Mouse (Mus musculus) heart, postnatal 25 days (tissue): ENCODE results near the gene Gm12169. TPM values are rescaled to one million over a fixed set of nuclear protein-coding genes. Genes with fewer than 3 reads are reported as not detected.
"Not testable (repeated sequence)": the region's sequence is repeated elsewhere in the genome, so short reads cannot be mapped to it uniquely, and the experiment has no call there.

ENCODE experiments used
- DNase-seq: peaks from one replicate; pipeline ENCODE4 v3.0.0; 2022; ENCODE audit warnings: low spot score
- intact Hi-C: fragments of 180-260 bp; cut with DNase I; formaldehyde crosslinking; loops from one replicate; pipeline ENCODE4 v1.15.1; 2025
- total RNA-seq, 2 experiments: library from RNA; stranded (reverse); gene quantifications; 2 replicates each; pipeline ENCODE4 v1.2.3; 2021

The Gm12169 gene
- not detected for total RNA-seq

DNA sequence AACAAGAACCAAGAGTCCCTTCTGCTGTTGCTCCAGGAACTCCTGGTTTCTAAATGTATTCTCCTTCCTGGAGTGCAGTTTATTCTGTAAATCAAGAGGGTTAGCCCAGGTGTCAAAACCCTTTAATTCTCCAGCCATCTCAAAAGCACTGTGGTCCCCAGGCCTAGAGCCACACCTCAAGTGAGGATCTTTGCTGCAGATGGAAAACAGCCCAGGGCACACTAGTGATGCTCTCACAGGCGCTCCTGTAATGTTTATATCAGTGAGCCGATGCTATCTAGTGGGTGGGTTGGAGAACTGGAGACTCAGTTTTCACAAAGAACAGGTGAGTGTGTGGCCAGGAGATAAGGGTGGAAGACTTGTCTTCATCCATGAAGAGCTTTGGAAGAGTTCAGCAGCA lies at the start of gene Gm12169:
TSS of gene Gm12169 (plus strand) at position 301 of the 400 bp plus-strand sequence.
- intact Hi-C loops: no loop called here

DNA sequence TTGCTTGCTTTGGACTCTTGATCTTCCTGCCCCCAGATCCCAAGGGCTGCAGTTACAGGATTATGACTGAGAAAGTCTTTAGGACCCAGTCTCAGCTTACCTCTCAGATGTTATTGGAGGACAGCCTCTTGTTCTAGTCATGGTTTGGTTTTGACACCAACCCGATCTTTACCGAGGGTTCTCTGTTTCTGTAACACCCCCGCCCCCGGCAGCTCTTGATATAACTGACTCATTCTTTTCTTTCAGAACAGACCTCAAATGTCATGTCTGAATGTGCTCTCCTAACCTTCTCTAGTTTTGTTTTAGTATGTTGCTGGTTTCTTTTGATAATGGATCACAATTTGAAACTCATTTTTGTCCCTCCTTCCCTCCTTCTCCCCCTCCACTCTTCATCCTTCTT lies 49.8 kb upstream of the Gm12169 start:
- intact Hi-C loops: no loop called here
- DNase-seq: no peak

More for the DNA sequence above, at the start of gene Gm12169:
- DNase-seq: no peak

DNA sequence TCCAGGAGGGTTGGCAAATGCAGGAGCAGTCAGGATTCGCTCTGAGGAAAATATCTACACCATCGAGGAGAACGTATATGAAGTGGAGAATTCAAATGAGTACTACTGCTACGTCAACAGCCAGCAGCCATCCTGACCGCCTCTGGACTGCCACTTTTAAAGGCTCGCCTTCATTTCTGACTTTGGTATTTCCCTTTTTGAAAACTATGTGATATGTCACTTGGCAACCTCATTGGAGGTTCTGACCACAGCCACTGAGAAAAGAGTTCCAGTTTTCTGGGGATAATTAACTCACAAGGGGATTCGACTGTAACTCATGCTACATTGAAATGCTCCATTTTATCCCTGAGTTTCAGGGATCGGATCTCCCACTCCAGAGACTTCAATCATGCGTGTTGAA lies 44.7 kb upstream of the Gm12169 start:
- DNase-seq: no peak
- intact Hi-C loops: no loop called here

DNA sequence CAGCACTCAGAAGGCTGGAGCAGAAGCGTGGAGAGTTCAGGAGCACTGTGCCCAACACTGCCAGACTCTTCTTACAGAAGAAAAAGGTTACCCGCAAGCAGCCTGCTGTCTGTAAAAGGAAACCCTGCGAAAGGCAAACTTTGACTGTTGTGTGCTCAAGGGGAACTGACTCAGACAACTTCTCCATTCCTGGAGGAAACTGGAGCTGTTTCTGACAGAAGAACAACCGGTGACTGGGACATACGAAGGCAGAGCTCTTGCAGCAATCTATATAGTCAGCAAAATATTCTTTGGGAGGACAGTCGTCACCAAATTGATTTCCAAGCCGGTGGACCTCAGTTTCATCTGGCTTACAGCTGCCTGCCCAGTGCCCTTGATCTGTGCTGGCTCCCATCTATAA lies 43.5 kb upstream of the Gm12169 start:
- intact Hi-C loops: no loop called here
- DNase-seq: no peak

DNA sequence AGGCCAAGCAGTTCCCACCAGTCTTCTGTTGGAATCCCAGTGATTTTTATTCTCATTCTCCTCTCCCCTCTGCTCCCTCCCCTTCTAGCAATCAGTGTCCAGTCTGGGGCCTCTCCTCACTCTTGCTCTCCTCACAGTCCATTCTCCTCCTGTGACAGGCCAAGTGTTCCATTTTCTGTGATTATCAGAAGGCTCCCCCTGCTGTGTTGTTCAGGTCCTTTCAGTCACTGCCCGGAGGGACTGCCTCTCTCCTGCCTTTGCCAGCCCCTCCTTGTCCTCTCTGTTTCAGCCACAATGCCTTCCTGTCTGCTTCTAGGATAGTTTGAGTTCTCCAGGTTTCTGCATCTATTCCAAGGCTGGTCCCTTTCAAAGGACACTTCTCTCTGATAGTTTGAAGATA lies 35.8 kb upstream of the Gm12169 start:
- intact Hi-C loops: no loop called here
- DNase-seq: no peak

DNA sequence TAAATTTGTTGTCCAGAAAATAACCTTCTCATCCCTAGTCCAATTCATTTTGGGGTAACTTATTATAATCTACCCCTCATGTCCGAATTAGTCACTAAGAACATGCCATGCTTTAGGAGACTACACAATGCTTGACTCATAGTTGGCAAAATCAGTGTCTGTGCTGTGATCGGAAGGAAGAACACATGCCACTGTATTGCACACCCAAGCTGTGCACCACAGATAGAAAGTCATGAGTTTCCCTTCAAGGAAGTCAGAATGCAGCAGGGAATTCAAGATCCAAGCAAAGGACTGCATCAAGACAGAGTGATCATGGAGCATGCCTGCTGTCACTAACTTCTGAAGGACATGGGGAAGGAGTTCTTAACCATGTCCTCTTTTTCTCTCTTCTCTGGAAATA lies 35.4 kb upstream of the Gm12169 start:
- DNase-seq: no peak
- intact Hi-C loops: no loop called here

DNA sequence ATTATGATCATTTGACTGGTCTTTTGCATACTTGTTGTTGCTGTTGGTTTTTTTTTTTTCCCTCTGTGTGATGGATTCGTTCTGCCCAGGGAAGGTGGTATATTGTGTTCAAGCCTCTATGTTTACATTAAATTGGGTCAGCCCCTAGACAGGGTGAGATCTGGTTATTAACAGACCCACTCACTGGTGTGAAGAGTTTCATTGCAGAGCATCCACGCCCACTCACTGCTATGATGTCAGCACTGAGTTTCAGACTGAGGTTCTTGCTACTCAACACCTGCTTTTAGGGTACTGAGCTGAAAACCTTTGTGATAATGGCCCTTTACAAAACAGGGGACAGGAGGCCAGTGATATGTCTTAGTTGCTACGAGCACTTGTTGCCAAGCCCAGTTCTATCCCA lies 16.9 kb upstream of the Gm12169 start:
- DNase-seq: no peak
- intact Hi-C loops: no loop called here

DNA sequence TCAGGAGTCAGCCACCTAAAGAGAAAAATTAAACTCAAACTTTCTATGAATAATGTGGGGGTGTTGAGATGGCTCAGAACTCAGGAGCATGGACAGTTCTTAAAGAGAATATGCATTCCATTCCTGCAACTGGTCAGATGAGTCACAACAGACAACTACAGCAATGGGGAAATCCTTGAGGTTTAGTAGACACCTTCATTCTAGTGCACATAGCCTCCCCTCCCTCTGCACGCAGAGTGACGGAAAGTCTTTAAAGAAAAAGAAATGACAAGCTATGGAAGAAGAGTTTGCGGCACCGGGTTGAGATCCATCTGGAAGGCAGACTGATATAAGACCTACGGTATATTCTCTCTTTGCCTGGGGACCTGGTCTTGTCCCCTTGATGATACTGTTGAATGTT lies 14.1 kb upstream of the Gm12169 start:
- DNase-seq: no peak
- intact Hi-C loops: no loop called here

DNA sequence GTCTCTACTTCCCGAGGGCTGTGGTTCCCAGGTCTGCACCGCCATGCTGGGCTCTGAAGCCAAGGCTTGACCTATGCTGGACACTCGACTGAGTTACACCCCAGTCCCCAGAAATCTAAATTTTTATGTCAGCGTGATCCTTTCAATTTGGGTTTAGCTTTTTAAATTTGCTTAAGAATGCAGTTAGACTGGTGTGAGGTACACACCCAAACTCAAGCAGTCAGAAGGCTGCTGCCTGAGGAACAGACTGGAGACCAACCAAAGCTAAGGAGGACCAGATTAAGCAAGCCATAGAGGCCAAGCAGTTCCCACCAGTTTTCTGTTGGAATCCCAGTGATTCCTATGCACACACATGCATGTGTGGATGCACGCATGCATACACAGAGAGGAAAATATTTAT lies 2.7 kb upstream of the Gm12169 start:
- DNase-seq, intact Hi-C loops: not testable (repeated sequence)

DNA sequence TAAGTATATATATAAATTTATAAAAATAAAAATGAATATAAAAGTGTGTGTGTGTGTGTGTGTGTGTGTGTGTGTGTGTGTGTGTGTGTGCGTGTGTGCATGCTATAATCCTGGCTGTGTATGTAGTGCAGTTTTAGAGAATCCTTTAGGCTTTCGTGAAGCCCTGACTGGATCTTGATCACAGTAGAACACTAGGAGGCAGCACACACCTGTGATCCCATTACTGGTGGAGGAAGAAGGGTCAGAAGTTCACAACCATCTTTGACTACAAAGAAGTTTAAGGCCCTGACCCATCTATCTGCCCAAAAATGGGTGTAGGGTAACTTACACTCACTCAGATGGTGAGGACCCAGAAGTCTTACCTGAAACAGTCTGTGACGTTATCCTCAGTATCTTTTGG lies 1.3 kb upstream of the Gm12169 start:
- intact Hi-C loops: no loop called here

DNA sequence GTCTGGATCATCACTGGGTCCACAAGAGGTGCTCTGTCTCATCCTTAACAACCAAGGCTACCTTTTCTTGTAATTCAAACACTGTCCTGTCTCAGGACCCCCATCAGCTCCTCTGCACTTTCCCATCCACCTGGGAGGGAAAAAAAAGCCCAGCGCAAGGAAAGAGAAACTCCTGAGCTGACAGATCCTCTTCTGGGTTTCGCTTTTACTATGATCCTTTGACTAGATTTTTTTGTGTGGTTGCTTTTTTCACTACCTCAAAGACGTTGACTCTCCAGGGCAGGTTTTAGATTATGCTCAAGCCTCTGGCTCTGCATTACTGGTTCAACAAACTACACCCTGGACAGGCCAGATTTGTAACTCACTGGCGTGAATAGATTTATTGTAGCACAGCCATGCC lies 6.1 kb downstream of the Gm12169 start:
- intact Hi-C loops: no loop called here
- DNase-seq: no peak

More for the DNA sequence above, 1.3 kb upstream of the Gm12169 start:
- DNase-seq: no peak

DNA sequence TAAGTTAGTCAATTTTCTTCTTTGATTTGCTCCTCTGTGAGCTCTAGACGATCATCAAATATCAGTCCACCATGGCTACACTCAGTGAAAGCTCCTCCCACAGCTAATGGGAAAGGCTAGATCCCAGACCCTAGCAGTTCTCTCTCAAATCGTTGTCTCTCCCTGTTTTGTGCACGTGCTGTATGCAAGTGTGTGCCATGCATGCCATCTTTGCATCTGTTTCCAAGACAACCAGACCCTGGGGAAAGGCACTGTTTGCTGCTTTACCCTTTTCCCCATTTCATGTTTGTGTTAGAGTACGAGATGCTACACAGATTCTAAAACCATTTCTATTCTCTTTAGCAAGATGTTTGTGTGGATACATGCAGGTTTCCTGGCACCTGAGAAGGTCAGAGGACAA lies 13.0 kb downstream of the Gm12169 start:
- no peak for DNase-seq
- intact Hi-C loops: no loop called here

DNA sequence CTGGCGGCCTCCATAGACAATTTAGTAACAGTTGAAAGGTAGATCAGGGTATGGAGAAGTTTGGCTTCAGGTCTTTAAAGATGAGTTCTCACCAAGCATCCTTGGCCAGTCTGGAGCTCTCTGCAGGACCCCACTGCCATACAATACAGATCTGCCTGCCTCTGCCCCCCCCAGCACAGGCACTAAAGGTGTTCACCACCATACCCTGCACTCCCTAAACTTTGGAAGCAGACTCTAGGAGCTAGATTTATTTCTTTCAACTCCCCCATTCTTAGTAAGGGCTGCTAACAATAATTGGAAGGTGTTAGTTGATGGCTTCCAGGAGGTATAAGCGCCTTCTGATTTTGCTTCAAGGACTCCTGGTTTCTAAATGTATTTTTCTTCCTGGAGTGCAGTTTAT lies 19.5 kb downstream of the Gm12169 start:
- no peak for DNase-seq
- intact Hi-C loops: no loop called here

DNA sequence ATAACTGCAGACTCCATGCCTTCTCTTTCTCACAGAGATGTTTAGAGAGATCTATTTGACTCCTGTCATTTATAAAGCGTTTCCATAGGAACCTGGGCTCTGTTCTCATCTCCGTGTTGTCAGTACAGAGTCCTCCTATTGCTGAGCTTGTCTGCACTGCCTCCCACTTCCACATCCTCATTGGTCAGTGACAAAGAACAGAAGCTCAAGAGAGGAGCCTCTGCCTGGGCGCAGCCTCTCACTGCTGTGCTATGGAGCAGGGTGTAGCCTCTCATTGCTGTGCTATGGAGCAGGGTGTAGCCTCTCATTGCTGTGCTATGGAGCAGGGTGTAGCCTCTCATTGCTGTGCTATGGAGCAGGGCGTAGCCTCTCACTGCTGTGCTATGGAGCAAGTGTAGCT lies 25.7 kb downstream of the Gm12169 start:
- no peak for DNase-seq
- intact Hi-C loops: no loop called here

DNA sequence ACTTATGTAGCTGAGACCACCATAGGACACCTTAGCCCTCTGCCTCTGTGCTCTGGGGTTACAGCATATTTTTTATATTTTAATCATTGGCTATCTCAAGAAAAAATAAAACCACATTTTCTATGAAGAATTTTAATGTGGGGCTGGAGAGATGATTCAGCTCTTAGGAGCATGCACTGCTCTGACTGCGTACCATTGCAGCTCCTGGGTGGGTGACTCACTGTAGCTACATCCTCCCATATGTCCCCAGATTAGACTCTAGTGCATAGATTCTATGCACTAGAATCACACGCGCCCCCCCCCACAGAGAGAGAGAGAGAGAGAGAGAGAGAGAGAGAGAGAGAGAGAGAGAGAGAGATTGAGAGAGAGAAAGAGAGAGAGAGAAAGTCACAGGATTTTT lies 28.7 kb downstream of the Gm12169 start:
- intact Hi-C loops: no loop called here
- DNase-seq: no peak

DNA sequence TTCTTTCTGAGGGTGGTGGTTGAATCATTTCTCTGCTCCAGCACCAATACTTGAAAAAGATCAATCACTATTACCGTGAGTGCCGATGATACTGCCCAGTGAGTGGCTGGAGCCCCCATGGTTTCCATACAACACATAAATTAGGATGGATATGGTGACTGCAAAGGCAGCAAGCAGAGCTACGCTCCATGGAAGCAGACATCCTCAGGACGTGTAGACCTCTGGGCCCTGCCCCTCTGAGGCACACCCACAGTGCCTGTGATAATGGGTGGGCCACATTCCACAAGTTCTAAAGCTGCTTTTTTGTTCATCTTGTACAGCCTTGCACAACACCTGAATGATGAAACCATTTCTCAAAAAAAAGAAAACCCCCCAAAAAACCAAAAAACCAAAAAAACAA lies 37.1 kb downstream of the Gm12169 start:
- no peak for DNase-seq
- intact Hi-C loops: no loop called here

DNA sequence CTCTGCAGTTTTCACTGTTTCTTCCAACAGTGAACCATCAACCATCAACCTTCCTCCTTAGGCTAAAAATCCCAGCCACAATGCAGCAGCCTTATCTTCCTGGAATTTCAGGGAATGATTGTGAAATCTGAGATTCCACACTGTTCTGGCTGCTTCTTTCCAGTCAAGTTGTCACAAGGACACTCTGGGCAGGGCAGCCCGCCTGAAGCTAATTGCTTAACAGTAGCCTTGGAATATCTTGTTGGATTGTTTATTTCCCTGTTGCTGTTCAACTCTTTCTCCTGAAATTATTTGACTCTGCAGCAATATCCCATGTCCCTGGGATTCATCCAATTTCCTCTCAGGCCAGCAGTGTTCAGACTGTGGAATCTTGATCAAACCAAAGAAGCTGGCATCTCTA lies 40.7 kb downstream of the Gm12169 start:
- no peak for DNase-seq
- intact Hi-C loops: no loop called here

DNA sequence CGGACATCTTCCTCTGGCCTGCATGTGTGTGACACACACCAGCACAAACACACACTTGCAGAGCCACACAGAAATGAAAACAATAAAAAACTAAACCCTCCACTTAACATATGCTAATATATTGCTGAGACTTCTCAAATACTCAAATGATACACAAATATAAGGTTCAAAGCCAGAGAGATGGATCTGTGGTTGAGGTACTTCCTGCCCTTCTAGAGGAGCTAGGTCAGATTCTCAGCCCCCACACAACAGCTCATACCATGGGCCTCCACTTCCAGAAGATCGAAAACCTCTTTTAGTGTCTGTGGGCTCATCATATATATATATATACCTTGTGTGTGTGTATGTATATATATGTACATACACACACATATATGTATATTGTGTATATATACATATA lies 42.0 kb downstream of the Gm12169 start:
- intact Hi-C loops: no loop called here
- DNase-seq: no peak

DNA sequence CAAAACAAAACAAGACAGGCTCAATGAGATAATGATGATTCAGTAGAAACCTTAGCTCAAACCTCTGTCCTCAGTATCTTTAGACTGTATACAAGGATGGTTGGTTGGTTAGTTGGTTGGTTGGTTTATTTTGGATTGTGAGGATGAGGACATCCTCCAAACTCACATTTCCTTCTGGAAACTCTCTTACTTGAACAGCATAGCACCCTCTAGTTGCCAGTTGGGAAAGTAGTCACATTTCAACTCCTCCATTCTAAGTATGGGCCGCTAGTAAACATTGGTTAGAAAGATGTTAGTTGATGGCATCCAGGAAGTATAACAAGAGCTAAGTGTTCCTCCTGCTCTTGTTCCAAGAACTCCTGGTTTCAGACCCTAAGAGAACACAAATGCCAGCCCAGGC lies 45.1 kb downstream of the Gm12169 start:
- DNase-seq: no peak
- intact Hi-C loops: no loop called here

DNA sequence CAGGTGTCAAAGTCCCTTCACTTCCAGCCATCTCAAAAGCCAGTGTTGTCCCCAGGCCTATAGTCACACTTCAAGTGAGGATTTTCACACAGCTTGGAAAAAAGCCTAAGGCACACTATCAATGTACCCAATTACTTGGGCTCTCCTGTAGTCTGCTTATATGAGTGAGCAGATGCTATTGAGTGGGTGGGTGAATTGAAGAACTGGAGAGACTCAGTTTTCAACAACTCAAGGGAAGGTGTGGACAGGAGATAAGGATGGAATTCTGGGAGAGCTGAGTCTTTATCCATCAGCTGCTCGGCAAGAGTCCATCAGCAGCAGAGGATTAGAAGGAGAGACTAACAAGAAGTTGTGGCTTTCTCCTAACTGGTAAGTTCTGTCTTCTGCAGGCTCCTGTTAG lies 47.3 kb downstream of the Gm12169 start, which contains the start of gene BC053393:
TSS of gene BC053393 (plus strand) at position 210 of the 400 bp plus-strand sequence.
- no peak for DNase-seq
- intact Hi-C loops: no loop called here

DNA sequence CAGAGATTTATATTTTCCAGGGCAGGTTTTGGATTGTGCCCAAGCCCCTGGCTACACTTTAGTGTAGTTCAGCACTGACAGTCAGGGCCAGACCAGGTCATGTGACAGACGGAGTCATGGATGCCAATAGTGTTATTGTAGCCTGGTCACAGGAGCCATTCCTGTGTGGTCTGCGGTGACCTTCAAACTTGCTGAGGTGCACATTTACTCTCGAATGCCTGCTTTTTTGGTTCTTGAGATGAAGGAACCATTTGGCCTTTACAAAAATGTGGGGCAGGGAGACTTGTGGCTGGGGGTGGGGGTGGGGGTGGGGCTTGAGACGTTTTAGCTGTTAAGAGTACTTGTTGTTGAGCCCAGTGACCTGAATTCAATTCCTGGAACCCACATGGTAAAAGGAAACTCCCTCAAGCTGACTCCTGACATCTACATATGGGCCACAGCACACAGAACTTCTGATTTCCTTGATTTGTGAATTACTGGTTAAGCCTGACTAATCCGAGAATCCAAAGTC lies 54.8 kb downstream of the Gm12169 start:
- no peak for DNase-seq

DNA sequence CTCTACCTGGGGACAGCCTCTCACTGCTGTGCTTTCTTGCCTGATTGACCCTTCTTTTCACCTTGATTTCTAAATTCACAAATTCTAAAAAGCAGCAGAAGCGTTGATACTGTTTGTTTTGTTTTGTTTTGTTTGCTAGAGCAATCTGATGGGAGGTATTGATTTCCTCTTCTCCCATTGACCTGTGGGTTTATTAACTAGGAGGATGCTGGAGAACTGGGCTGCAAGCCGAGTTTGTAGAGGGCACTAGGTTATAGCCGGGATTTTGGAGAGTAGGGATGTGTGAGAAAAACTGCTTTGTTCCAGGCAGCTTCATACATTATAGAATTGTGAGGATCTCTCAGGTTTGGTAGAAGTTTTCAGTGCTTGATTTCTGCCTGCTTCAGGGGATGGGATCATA lies 56.4 kb downstream of the Gm12169 start:
- DNase-seq: no peak
- intact Hi-C loops: no loop called here

More for the DNA sequence above, 54.8 kb downstream of the Gm12169 start:
- intact Hi-C loops: no loop called here

DNA sequence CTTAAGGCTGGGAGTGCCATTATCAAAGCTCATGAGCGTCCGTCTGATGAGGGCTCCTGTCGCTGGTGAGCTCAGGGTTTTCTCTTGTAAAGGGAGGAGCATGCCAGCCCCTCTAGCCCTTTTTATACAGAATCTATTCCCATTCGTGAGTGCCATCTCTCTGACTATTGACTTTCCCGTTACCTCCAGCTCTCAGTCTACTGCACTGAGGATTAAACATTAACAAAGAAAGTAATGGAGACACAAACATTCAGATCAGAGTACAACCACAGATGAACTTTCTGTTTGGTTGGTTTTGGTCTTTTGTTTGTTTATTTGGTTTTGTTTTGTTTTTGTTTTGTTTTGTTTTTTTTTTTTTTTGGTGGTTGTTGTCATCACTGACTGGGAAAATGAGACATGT lies 58.7 kb downstream of the Gm12169 start:
- intact Hi-C loops: no loop called here
- no peak for DNase-seq
